Mouse (Mus musculus): Measurements from ENCODE around the gene Gfi1b. TPM values are rescaled to one million over a fixed set of nuclear protein-coding genes. Genes with fewer than 3 reads are reported as not detected.

Gene Gfi1b
- polyA plus RNA-seq, 1 experiment from 2014 or later, result 0.42 TPM

DNA sequence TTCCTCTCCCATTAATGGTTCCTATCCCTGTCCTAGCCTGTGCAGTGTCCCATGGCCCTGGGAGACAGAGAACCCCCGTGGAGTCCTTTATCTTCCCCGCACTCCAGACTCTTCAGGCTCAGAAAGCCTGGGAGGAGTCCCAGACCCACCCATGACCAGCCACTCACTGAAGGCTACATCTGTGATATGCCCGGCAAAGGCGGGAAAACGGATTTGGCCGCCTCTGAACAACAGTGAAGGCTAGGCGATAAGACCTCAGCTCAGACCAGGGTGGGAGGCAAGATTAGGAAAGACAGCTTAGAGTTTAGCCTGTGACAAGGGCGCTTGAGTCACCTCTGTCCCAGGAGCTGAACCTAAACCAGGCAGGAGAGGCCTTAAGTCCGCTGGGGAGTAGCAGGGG, 4.9 kb downstream of the Gfi1b start:
- no peak overlapping the region for H3K27ac ChIP-seq (ENCODE audit: low read length)
- H3K4me3 ChIP-seq (ENCODE audit: low read length), result no peak overlapping the region
- H3K36me3 ChIP-seq (ENCODE audit: insufficient read depth, low read length), result no peaks in the 10 kb centered on the region
- H3K27me3 ChIP-seq (ENCODE audit: insufficient read depth, low read length), result peaks cover 12% of the 10 kb centered on the region
- no peak overlapping the region for H3K4me2 ChIP-seq (replicated peaks; ENCODE audit: low read depth, low read length)
- no peak overlapping the region for H3K9ac ChIP-seq (replicated peaks; ENCODE audit: low read length)
- ATAC-seq (ENCODE audit: low FRiP score, low TSS enrichment), result no peak
- H3K4me1 ChIP-seq (ENCODE audit: insufficient read depth, low read length), result peaks cover 10% of the 10 kb centered on the region
- H3K9me3 ChIP-seq (ENCODE audit: low read length), result no peaks in the 10 kb centered on the region
- WGBS, result 83% methylated on average over 9 of the region's 9 CpGs

DNA sequence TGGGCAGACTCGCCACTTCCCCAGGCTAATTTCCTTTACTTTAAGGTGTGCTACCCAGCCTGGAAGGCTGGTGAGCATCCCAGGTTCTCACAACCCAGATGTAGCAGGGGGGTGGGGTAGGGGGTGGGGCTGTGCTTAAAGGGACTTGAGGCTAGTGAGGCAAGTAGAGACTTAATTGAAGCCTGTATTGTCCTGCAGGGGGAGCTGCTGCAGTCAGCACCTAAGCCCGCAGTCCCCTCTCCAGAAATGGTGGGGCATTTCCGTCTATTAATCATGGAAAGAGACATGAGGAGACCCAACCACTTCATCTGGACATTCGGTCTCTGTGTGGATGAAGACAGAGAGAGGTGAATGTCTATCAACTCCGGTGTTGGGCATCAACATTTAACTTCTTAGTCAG, 5.4 kb downstream of the Gfi1b start:
- no peak for ATAC-seq (ENCODE audit: low FRiP score, low TSS enrichment)
- peaks cover 8% of the 10 kb centered on the region for H3K27me3 ChIP-seq (ENCODE audit: insufficient read depth, low read length)
- no peak overlapping the region for H3K27ac ChIP-seq (ENCODE audit: low read length)
- 34% methylated on average over 5 of the region's 5 CpGs for WGBS
- H3K9me3 ChIP-seq (ENCODE audit: low read length), result no peaks in the 10 kb centered on the region
- H3K4me3 ChIP-seq (ENCODE audit: low read length), result no peak overlapping the region
- peaks cover 10% of the 10 kb centered on the region for H3K4me1 ChIP-seq (ENCODE audit: insufficient read depth, low read length)
- no peaks in the 10 kb centered on the region for H3K36me3 ChIP-seq (ENCODE audit: insufficient read depth, low read length)
- H3K9ac ChIP-seq (replicated peaks; ENCODE audit: low read length), result no peak overlapping the region
- H3K4me2 ChIP-seq (replicated peaks; ENCODE audit: low read depth, low read length), result no peak overlapping the region

DNA sequence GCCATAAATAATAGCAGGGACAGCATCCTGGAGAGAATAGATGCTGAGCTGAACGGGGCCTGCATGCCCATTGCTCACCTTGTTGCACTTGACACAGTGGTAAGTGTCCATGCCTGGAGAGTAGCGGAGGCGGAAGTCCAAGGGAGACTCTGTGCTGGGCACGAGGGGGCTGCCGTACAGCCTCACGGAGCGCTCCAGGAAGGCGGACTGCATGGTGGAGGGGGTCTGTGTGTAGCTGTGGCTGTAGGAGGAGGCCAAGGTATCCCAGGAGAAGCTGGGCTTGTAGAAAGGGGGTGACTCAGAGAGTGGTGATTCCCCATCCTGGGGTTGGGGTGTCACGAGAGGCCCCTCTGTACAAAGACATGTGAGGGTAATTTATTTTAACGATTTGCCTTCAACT, 8.2 kb downstream of the Gfi1b start:
- H3K27ac ChIP-seq (ENCODE audit: low read length), result no peak overlapping the region
- ATAC-seq (ENCODE audit: low FRiP score, low TSS enrichment), result no peak

DNA sequence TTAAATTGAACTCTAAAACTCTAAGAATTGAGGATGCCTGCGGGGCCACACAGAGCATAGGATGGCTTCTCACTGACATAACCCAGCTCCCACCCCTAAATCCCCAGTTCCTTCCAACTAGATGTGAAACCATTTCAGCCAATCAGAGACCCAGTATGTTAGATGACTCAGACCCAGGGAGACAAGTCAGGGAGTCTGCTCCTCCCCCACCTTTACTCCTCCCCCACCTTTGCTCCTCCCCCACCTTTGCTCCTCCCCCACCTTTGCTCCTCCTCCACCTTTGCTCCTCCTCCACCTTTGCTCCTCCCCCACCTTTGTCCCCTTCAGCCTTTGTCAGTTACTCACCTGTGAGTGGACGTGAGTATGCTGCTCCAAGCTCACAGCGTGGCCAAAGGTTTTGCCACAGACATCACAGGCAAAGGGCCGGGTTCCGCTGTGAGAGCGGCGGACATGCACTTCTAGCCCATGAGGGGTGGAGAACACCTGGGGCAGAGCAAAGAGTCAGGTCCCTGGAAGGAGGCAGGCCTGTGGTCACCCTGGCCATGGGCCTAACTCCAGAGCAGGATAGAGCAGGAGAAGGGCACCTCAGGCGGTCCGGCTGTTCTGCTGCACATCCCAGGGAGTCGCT, 9.2 kb downstream of the Gfi1b start:
- H3K4me2 ChIP-seq (replicated peaks; ENCODE audit: low read depth, low read length), result no peak overlapping the region
- no peaks in the 10 kb centered on the region for H3K27me3 ChIP-seq (ENCODE audit: insufficient read depth, low read length)
- H3K4me1 ChIP-seq (ENCODE audit: insufficient read depth, low read length), result peaks cover 5% of the 10 kb centered on the region; the same call in 1 of the 2 replicates
- no peak for ATAC-seq (ENCODE audit: low FRiP score, low TSS enrichment)
- H3K9ac ChIP-seq (replicated peaks; ENCODE audit: low read length), result no peak overlapping the region
- H3K36me3 ChIP-seq (ENCODE audit: insufficient read depth, low read length), result no peaks in the 10 kb centered on the region
- no peak overlapping the region for H3K27ac ChIP-seq (ENCODE audit: low read length)
- no peaks in the 10 kb centered on the region for H3K9me3 ChIP-seq (ENCODE audit: low read length)
- H3K4me3 ChIP-seq (ENCODE audit: low read length), result no peak overlapping the region
- 64% methylated on average over 10 of the region's 10 CpGs for WGBS

More for the DNA sequence above, 8.2 kb downstream of the Gfi1b start:
- Histone ChIP-seq H3K9me3 (ENCODE audit: low read length) (no peaks in the 10 kb centered on the region), H3K4me2 (replicated peaks; ENCODE audit: low read depth, low read length) (no peak overlapping the region), H3K27me3 (ENCODE audit: insufficient read depth, low read length) (no peaks in the 10 kb centered on the region), H3K4me3 (ENCODE audit: low read length) (no peak overlapping the region), H3K4me1 (ENCODE audit: insufficient read depth, low read length) (peaks cover 14% of the 10 kb centered on the region), H3K9ac (replicated peaks; ENCODE audit: low read length) (no peak overlapping the region), H3K36me3 (ENCODE audit: insufficient read depth, low read length) (no peaks in the 10 kb centered on the region)
- WGBS, result 85% methylated on average over 10 of the region's 10 CpGs

DNA sequence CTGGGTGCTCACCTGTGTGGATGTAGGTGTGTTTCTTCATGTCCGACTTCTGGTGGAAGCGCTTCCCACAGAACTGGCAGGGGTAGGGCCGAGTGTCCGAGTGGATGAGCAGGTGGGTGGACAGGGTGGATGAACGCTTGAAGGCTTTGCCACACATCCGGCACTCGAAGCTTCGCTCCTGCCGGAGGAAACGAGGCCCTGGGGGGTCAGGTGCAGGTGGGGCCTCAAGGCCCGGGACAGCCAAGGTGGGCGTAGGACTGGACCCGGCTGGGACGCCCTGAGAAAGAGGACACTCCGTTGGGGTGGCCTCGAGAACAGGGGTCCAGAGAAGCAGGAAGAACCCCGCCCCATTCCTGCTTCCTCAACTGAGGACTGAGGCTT, 10.4 kb downstream of the Gfi1b start:
- 70% methylated on average over 17 of the region's 17 CpGs for WGBS
- Histone ChIP-seq H3K4me1 (ENCODE audit: insufficient read depth, low read length) (0 out of 2 replicates have a peak, but pooled peaks cover 9% of the 10 kb centered on the region), H3K4me3 (ENCODE audit: low read length) (no peak overlapping the region), H3K9me3 (ENCODE audit: low read length) (no peaks in the 10 kb centered on the region), H3K36me3 (ENCODE audit: insufficient read depth, low read length) (no peaks in the 10 kb centered on the region), H3K27me3 (ENCODE audit: insufficient read depth, low read length) (no peaks in the 10 kb centered on the region), H3K4me2 (replicated peaks; ENCODE audit: low read depth, low read length) (no peak overlapping the region), H3K27ac (ENCODE audit: low read length) (no peak overlapping the region), H3K9ac (replicated peaks; ENCODE audit: low read length) (no peak overlapping the region)
- no peak for ATAC-seq (ENCODE audit: low FRiP score, low TSS enrichment)

DNA sequence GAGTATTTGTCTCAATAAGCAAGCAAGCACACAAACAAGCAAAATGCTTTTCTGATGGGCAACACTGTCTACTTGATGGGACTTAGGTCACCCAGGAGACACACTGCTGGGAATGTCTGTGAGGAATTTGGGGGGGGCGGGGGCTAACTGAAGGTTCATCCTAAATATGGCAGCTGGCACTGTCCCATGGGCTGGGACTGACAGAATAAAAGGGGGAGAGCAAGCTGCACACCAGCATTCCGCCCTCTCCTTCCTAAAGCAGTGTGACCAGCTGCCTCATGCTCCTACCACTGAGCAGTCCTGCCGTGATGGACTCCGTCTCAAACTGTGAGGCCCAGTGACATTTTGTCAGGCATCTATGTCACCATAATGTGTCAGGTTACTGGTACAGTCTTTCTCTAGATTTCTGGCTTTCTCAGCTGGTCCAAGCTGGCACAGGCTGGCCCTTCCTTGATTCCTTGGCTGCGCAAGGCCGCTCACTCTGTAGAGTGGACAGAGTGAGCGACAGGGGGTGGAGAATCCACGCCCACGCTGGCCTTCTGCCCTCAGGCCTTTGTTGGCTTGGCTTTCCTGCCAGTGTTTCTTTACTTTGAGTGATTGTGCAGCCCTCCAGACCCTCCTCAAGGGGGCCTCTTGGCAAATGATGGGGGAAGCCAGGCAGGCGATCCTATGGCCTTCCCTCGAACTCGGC, 10.9 kb downstream of the Gfi1b start:
- 77% methylated on average over 12 of the region's 12 CpGs for WGBS
- ATAC-seq (ENCODE audit: low FRiP score, low TSS enrichment), result no peak
- Histone ChIP-seq H3K4me1 (ENCODE audit: insufficient read depth, low read length) (peaks cover 13% of the 10 kb centered on the region), H3K4me2 (replicated peaks; ENCODE audit: low read depth, low read length) (no peak overlapping the region), H3K9ac (replicated peaks; ENCODE audit: low read length) (no peak overlapping the region), H3K27ac (ENCODE audit: low read length) (no peak overlapping the region), H3K27me3 (ENCODE audit: insufficient read depth, low read length) (no peaks in the 10 kb centered on the region), H3K4me3 (ENCODE audit: low read length) (no peak overlapping the region), H3K36me3 (ENCODE audit: insufficient read depth, low read length) (no peaks in the 10 kb centered on the region), H3K9me3 (ENCODE audit: low read length) (no peaks in the 10 kb centered on the region)

DNA sequence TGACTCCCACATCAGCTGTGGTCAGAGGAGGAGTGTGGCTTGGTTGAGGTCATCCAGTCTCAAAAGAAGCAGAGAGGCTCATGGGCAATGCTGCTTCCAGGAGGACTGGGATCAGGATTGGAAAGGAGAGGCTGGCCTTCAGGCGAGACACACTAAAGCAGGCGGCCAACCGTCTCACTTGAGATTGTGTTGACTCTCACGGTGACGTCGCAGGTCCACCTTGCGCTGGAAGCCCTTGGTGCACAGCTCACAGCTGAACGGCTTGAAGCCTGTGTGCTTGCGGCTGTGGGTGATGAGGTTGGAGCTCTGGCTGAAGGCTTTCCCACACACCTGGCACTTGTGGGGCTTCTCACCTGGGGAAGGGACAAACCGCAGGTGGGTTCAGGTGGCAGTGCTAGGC, 11.9 kb downstream of the Gfi1b start:
- Histone ChIP-seq H3K4me1 (ENCODE audit: insufficient read depth, low read length) (peaks cover 16% of the 10 kb centered on the region), H3K4me3 (ENCODE audit: low read length) (no peak overlapping the region), H3K27ac (ENCODE audit: low read length) (no peak overlapping the region), H3K9ac (replicated peaks; ENCODE audit: low read length) (no peak overlapping the region), H3K36me3 (ENCODE audit: insufficient read depth, low read length) (no peaks in the 10 kb centered on the region), H3K9me3 (ENCODE audit: low read length) (no peaks in the 10 kb centered on the region), H3K4me2 (replicated peaks; ENCODE audit: low read depth, low read length) (no peak overlapping the region), H3K27me3 (ENCODE audit: insufficient read depth, low read length) (no peaks in the 10 kb centered on the region)
- no peak for ATAC-seq (ENCODE audit: low FRiP score, low TSS enrichment)
- WGBS, result 62% methylated on average over 10 of the region's 10 CpGs

DNA sequence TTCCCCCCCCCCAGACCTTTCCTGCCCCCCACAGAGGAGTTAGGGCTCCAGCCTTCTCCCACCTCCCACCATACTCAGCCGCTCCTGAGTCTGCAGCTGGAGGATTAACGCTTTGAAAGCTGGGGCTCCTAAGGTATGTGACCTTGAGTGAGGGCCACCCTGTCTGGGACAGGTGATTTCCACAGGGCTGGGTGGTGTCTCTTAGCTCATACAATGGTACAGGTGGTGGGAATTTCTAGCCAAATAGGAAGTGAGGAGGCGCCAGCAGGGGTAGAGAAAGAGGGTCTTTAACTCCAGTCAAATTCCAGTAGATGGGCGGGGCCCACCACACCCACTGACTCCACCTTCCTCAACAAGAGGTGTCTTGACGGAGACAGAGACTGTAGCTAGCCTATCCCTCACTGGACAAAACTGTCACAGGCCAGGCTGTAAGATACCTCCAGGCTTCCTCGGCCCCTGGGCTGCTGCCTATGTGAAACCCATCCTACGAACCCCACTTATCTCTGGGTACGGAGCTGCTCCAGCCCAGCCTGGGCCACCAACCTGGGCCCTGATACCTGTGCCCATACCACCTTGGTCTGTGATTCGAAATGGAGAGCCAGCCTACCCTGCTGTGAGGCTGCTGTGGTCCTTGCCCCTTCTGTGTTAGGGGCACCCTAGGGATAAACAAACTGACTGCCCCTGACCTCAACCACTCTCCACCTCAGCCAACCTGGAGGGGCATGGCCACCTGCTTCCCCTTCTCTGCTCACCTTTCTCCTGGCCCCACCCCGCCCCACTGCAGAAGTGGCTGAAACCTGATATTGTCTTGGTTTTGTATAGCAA, 14.2 kb downstream of the Gfi1b start:
- no peak for ATAC-seq (ENCODE audit: low FRiP score, low TSS enrichment)
- Histone ChIP-seq H3K4me2 (replicated peaks; ENCODE audit: low read depth, low read length) (no peak overlapping the region), H3K36me3 (ENCODE audit: insufficient read depth, low read length) (no peaks in the 10 kb centered on the region), H3K4me1 (ENCODE audit: insufficient read depth, low read length) (peaks cover 16% of the 10 kb centered on the region), H3K27ac (ENCODE audit: low read length) (no peak overlapping the region), H3K4me3 (ENCODE audit: low read length) (no peak overlapping the region), H3K27me3 (ENCODE audit: insufficient read depth, low read length) (no peaks in the 10 kb centered on the region), H3K9me3 (ENCODE audit: low read length) (no peaks in the 10 kb centered on the region), H3K9ac (replicated peaks; ENCODE audit: low read length) (no peak overlapping the region)
- 42% methylated on average over 10 of the region's 10 CpGs for WGBS

DNA sequence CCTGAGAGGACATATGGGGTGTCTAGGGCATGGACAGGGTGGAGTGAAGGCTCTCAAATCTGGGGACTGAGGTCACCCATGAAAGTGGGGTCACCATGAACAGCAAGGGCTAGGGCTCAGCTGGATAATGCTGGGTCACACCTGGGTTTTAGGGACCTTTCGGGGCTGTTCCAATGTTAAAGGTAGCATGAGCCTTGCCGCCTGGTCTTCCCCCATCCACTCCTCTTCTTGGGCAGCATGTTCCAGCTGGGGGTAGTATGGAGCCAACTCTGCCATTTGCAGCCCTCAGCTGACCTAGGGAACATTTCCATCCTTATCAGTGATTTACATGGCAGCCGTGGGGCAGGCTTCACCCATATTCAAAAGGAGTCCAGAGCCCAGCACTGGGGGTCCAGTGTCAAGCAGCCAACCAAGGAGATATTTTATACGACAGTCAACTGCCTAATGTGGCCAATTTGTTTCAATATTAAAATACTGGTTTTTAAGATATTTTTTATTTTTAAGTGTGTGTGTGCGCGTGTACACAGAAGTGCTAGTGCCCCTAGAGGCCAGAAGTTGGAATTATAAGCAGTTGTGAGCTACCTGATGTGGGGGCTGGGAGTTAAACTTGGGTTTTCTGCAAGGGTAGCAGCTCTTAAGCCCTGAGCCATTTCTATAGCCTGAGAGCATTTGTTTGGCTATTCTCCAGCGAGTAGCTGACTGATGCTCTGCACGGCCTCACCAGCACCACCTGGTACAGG, 15.0 kb downstream of the Gfi1b start:
- no peaks in the 10 kb centered on the region for H3K36me3 ChIP-seq (ENCODE audit: insufficient read depth, low read length)
- no peak overlapping the region for H3K9ac ChIP-seq (replicated peaks; ENCODE audit: low read length)
- H3K4me1 ChIP-seq (ENCODE audit: insufficient read depth, low read length), result peaks cover 16% of the 10 kb centered on the region
- 62% methylated on average over 8 of the region's 8 CpGs for WGBS
- H3K9me3 ChIP-seq (ENCODE audit: low read length), result no peaks in the 10 kb centered on the region
- ATAC-seq (ENCODE audit: low FRiP score, low TSS enrichment), result no peak
- no peak overlapping the region for H3K4me2 ChIP-seq (replicated peaks; ENCODE audit: low read depth, low read length)
- H3K4me3 ChIP-seq (ENCODE audit: low read length), result no peak overlapping the region
- H3K27ac ChIP-seq (ENCODE audit: low read length), result no peak overlapping the region
- H3K27me3 ChIP-seq (ENCODE audit: insufficient read depth, low read length), result no peaks in the 10 kb centered on the region

Measured in kidney, embryonic 16.5 days (tissue).